Mouse (Mus musculus): ENCODE measurements at regions not wholly inside any gene's neighbourhood (a gene's known extent, or its start where the extent isn't known, plus 50 kb on each side); places are given as distances from the start of the nearest gene placed in this dataset.

- DNase-seq (ENCODE audit: low read depth, low spot score) = no peak
These were observed 281.6 kb downstream of the Tex13c3 start for GRCm38 (mm10) chrX:19199531-19199930.

DNA sequence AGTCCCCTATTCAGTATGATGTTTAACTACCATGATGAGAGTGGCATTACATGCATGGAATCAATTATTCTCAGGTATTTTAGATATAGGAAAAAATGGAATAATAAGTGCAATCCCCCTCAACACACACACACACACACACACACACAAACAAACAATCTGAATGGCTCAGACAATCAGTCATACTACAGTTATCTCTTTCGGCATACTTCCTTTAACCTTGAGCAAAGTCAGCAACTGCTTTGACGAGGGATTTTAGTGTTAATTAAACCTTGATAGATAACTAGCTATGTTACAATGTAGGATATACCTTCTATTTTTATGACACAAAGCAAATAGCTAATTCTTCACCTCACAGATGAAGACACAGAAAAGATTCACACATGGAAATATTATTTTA is 312.1 kb downstream of the Tex13c3 start:
- DNase-seq (ENCODE audit: low read depth, low spot score) = no peak

DNA sequence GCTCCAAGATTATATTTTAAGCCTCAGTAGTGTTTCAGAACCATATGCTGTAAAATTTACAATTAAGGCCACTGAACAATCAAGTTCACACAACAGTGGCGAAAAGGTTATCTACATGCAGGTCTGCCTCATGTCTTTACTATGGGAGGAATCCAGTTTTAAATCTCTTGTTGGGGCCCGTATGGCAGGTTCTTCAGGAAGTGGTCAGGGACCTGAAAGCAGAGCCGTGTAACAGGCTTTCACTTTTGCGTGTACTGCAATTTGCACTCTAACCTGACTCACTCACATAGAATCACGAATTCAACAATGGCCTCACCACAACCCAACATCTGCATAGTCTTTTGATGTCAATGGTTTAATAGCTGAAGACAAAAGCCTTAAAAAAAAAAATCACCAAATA is 312.6 kb downstream of the Tex13c3 start:
- DNase-seq (ENCODE audit: low read depth, low spot score) = peak; percentile 75

DNA sequence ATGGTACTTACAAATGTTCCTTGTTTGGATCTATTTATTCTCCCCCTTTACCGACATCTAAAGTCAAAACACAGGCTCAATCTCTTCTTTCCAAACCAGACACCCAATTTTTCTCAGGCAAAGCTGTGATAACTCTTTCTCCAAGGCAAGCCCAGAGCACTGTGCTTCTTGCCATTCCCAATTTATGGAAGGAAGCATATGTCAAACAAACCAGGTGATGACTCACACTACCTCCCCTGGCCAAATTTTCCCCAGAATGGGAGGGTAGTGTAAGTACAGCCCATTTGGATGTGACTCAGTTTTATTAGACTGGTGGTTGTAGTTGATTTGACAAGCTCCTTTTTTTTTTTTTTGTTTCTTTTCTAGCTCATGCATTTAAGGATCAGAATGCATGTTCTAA is 313.0 kb downstream of the Tex13c3 start:
- peak; percentile 95 for DNase-seq (ENCODE audit: low read depth, low spot score)

DNA sequence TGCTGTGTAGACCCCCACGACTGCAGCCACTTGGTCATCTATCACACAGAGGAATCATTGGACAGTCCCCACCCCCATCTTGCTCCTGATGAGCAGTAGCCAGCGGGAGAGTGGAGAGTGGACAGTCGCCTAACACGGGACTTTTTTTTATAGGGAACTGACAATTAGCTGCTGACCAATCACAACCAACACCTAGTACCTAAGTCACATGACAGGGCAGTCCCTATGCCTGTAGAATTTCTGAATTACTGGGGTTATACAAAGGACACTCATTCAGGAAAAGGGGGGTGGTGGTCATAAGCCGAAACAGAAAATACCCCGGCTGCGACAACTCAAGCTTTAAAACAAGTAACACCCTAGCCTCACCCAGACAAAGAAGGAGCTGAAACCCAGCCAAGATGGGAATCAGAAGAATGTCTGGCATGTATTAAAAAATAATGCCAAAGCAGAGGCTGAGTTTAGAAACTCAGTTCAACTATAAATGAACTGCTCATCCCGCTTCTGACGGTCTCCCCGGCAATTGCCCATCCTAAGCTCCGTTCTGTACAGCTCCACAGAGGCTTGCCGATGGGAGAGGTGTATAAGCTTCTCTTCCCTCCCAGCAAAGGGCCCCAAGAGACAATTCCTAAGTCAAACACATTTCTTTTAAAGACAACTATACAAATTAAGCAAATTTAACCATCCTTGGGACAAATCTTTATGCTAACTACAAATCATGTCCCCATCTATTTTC is 313.8 kb downstream of the Tex13c3 start:
- peak; percentile 94 for DNase-seq (ENCODE audit: low read depth, low spot score)

DNA sequence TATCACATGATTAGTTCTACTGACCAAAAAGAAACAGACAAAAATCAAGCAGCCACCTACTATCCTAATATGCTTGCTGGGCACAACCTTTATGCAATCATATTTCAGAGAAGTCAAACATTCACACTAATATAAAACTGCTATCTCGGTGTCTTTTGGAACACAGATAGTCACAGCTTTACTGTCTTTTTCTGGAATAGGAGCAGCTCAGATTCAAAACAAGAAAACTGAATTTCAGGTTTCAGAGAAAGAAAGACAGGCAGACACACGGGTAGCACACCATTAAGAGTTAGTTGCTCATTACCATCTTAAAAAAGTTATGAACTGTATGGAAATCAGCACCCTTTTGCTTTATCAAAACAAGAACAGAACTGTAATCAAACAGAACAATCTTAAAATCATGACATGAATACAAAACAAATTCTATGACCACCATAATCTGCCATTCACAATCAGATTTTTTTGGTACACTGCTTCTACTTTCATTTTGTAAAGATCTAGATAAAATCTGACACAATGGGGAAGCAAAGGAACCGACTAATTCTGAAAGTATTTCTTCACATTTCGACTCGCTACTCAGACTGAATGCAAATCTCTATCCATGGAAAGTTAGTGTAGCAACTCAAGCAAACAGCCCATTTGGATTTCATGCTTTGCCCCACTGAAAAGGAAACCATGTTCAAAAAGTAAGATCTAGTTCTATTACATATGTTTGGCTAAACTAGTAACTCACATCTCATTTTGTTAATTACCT is 315.1 kb downstream of the Tex13c3 start:
- DNase-seq (ENCODE audit: low read depth, low spot score) = peak; percentile 41

GRCm38 (mm10) chrX:19164151-19164550 is 317.0 kb downstream of the Tex13c3 start:
- DNase-seq (ENCODE audit: low read depth, low spot score) = peak; percentile 71

DNA sequence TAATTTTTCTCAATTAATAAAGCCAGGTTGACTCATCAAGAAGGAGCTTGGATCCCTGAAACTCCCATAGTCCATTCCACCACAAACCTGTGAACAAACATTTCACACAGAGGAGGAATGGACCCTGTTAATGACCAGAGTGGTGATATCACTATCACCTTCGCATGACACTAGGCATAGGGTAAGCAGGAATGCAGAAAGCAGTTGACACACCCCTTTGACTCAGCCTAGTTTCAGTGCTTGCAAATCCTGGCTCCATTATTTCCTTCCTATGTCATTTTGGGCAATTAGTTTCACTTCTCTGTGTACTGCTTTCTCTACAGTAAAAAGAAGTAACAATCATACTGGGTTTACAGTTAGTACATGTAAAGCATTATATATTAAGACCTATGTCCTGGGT is 318.2 kb downstream of the Tex13c3 start:
- DNase-seq (ENCODE audit: low read depth, low spot score) = peak; percentile 80

- peak; percentile 63 for DNase-seq (ENCODE audit: low read depth, low spot score)
These were observed 318.8 kb downstream of the Tex13c3 start for GRCm38 (mm10) chrX:19162351-19162750.

- DNase-seq (ENCODE audit: low read depth, low spot score) = peak; percentile 49
These were observed 320.7 kb downstream of the Tex13c3 start for GRCm38 (mm10) chrX:19160275-19160930.

DNA sequence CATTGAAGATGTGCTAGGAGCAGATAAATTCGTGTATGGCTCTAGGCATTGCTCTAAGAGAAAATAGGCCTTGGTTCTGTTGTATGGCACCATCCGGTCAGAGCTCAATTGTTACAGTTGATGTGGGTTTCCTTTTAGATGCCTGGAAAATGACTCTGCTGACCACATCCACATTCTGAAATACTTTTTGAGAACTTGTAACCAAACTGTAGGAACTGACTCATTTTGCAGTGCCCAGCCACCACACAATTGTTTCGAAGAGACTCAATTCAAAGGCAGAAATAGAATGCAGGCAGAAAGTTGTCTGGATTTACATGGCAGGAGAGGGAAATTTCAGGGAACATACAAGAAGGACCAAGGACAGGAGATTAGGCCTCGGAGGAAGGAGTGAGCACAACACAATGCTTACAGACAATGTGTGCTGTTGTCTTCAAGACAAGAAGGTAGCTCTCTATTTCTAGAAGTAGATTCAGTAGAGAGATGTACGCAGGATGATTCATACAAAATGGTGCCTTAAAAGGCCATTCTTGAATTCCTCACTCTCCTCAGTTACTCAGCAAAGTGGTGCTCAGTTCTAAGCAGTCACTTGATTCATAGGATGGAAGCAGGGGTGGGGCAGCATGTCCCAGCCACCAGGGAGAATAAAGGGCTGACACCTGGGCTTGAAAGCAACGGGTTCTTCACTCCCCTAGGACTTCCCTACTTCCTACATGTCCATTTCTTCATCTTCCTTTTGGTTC is 323.5 kb downstream of the Tex13c3 start:
- peak; percentile 95 for DNase-seq (ENCODE audit: low read depth, low spot score)

GRCm38 (mm10) chrX:19153619-19154018 is 327.5 kb downstream of the Tex13c3 start:
- DNase-seq (ENCODE audit: low read depth, low spot score) = no peak

GRCm38 (mm10) chrX:19152170-19152861 is 328.8 kb downstream of the Tex13c3 start:
- DNase-seq (ENCODE audit: low read depth, low spot score) = no peak

DNA sequence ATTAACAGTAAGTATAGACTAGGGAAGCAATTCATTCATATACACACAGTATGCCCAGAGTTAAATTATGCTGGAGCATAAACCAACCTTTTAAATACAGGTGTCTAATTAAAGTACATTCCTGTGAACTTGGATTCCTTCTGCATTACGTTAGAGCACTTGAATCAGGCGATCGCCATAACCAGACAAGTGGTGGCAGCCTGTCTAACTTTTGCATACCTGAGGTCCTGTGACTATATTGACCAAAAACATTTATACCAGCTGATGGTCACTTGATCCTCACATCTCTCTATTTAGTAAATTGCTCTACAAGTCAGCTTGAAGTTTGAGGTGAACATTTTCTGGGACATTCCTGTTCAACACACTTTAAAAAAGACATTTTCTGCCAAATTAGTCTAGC is 330.5 kb downstream of the Tex13c3 start:
- peak; percentile 2 for DNase-seq (ENCODE audit: low read depth, low spot score)

- DNase-seq (ENCODE audit: low read depth, low spot score) = peak; percentile 2
These were observed 332.4 kb downstream of the Tex13c3 start for GRCm38 (mm10) chrX:19148672-19149071.

DNA sequence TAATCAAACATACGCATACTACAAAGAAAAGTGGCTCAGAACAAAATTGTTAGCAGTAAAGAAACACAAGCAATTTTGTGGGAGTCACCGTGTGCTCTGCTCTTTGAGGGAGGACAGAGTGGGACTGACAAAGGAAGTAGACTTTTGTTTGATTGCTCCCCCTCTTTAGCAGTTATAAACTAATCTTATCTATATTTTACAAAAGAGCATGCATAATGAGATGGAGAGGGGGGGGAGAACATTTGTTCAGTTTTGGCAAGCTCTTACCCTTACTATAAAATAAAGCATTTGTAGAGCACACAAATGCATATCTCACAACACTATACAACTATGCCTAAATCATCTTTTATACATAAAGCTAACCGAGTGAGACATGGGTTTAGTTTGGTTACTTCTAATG is 332.9 kb downstream of the Tex13c3 start:
- no peak for DNase-seq (ENCODE audit: low read depth, low spot score)

DNA sequence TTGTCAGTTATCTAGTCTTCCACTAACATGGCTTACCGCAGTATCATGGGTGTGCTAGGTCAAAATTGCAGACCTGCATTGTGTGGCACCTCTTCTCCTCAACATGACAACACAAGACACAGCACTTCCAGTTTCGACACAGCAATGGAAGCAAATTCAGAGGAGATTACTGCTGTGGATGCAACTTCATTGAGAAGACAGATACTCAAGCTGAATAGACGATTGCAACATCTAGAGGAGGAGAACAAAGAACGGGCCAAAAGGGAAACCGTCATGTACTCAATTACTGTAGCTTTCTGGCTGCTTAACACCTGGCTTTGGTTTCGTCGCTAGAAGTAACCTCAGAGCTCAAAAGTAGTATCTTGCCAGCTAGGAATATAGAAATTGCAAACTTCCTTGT is 368.4 kb downstream of the Tex13c3 start:
- no peak for DNase-seq (ENCODE audit: low read depth, low spot score)

- DNase-seq (ENCODE audit: low read depth, low spot score) = no peak
These were observed 378.2 kb downstream of the Tex13c3 start for GRCm38 (mm10) chrX:19102911-19103310.

DNA sequence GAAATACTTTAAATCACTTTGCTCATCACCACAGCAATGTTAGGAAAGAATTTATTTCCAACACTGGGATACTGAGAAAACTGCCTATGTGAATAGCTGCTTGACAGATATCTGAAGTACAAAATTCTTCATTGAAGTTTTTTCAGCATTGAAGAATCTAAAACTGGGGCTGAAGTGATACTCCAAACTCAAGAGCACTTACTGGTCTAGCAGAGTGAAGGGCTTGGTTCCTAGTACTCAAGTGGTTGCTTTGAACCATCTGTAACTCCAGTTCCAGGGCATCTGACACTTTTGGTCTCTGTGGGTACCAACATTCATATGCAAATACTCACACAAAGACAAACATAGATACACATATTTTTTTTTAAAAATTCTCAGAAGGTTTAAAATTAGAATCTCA is 385.2 kb downstream of the Tex13c3 start:
- DNase-seq (ENCODE audit: low read depth, low spot score) = no peak

DNA sequence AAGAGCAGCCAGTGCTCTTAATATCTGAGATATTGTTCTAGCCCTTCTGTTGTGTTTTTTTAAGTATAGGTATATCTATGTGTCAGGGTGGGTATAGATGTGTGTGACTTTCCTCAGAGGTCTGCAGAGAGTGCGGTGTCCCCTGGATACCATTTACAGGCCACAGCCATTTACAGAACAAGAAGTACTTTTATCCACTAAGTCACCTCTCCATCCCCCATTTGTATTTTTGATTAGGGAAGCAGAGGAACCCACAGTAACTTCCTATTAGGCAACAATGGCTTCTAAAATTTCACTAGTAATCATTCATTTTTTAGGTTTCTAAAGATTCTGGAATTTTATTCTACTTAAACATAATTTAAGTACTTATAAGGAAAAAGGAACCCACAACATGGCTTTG is 396.7 kb downstream of the Tex13c3 start:
- no peak for DNase-seq (ENCODE audit: low read depth, low spot score)

DNA sequence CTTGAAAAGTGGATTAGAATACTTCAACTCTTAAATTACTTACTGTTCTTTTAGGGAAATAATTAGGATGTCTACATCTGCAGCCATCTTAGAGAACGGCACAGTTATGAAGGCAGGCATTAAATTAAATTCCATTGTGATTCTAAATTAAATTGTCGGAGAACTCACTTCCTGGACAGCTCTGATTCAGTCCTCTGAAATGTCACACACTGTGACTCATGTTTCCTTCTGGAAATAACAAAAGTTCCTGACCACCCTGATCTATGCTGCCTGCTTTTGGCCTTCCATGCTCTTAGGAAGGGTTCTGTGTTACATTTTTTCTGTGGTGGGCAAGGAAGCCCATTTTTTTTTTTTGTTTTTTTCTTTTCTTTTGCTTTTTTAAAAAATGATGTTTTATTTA is 401.1 kb downstream of the Tex13c3 start:
- DNase-seq (ENCODE audit: low read depth, low spot score) = peak; percentile 84

All from 3T3-L1 (cell line).